Mouse (Mus musculus) heart, postnatal 0 days (tissue): ENCODE results near the gene Fgfr2.

Experiments
- CTCF ChIP-seq: IDR thresholded peaks from 2 replicates; pipeline ENCODE4 v1.5.1; 2016; ENCODE audit warnings: antibody characterized with exemption, control low read depth, low read depth
- EP300 ChIP-seq: IDR thresholded peaks from 2 replicates; pipeline ENCODE4 v1.6.1; 2016; ENCODE audit warnings: antibody characterized with exemption, low read depth

DNA sequence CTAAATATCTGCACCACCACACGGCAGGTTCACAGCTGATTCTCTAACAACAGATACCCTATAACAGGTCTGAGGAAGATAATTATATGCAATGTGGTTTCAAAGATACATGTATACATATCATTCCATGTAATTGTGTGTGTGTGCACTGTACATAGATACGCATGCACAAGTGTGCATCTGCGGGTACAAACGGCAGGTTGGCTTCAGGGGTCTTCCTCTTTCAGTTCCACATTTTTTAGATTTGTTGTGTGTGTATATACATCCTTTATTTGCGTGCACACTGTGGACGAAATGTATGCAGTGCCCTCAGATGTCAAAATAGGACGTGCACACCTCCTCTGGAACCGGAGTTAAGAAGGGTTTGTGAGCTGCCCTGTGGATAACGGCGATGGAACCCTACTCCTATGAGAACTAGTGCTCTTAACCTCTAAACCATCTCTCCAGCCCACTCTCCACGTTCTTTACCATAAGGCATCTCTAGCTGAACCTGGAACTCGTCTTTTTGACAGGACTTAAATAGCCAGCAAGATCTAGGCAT lies 2575.4 kb downstream of the Fgfr2 start:
- TF ChIP-seq EP300 = no peak
- TF ChIP-seq CTCF = no peak
